Mouse (Mus musculus) G1E (cell line): ENCODE measurements around the gene AC124108.1.

ENCODE experiments used
- CTCF ChIP-seq: IDR thresholded peaks from 2 replicates; pipeline ENCODE4 v1.5.1; 2012; ENCODE audit warnings: low read depth, low read length, inconsistent platforms, mixed read lengths
- GATA1 ChIP-seq: IDR thresholded peaks from 2 replicates; pipeline ENCODE4 v1.6.1; 2012; ENCODE audit warnings: borderline replicate concordance, low read length, inconsistent platforms, mixed read lengths
- GATA2 ChIP-seq: IDR thresholded peaks from 2 replicates; pipeline ENCODE4 v1.6.1; 2012; ENCODE audit warnings: low read depth, low read length, inconsistent platforms, borderline replicate concordance

DNA sequence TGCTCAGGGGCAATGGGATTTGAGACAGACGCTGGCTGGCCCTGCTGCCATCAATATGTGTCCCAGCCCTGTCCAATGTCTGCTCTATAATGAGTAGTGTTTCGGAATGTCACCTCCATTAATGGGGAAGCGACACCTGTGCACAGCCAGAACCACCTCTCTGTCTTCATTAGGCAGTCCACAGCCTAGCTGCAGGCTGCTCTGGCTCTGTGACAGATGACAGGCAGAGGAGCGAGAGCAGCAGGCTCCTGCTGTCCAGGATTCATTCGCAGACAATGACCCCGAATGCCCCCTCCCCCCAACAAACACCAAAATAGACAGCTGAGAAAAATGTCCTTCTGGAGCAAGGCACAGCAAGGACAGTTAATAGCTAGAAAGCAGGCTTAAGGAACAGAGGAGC is 21.8 kb downstream of the AC124108.1 start:
- TF ChIP-seq CTCF: no peak
- TF ChIP-seq GATA2: no peak
- no peak for TF ChIP-seq GATA1
